Mouse (Mus musculus) common myeloid progenitor, adult 5-6 weeks (primary cell): ENCODE data around the gene Lsamp. TPM values are rescaled to one million over a fixed set of nuclear protein-coding genes. Genes with fewer than 3 reads are reported as not detected.
"Not testable (repeated sequence)": the region's sequence is repeated elsewhere in the genome, so short reads cannot be mapped to it uniquely, and the experiment has no call there.

Experiments used
- ATAC-seq: replicated peaks from 2 replicates; pipeline ENCODE4 v1.8.0; 2016; ENCODE audit warnings: low read depth, mild to moderate bottlenecking, moderate TSS enrichment, inconsistent platforms; ENCODE audit not compliant: poor library complexity, severe bottlenecking
- total RNA-seq: library from RNA; stranded (forward); fragments of 200-1000, 187-1606 nt; gene quantifications from 2 replicates; pipeline ENCODE4 v1.2.3, GENCODE M21; 2017

The Lsamp gene
- total RNA-seq, 1 experiment from 2014 or later = not detected

- ATAC-seq = no peak
Measured at GRCm38 (mm10) chr16:41957811-41958210, 1973.7 kb downstream of the Lsamp start.

DNA sequence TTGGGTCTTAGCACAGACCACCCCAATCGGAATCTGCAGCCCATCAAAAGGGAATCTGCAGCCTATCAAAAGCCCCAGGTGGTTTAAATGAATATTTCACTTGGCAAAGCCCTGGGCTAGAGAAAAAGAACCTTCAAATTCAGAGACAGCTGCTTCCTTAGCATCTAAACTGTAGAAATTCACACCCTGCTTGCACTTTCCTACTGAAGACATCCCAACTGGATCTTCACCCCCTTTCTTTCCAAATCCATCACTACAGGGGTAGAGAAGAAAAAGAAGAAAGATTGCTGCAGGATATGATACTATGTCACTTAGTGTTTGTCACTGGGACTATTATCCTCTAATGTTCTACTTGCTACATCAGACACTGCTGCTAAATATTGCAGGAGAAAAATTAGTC lies 1981.5 kb downstream of the Lsamp start:
- no peak for ATAC-seq

DNA sequence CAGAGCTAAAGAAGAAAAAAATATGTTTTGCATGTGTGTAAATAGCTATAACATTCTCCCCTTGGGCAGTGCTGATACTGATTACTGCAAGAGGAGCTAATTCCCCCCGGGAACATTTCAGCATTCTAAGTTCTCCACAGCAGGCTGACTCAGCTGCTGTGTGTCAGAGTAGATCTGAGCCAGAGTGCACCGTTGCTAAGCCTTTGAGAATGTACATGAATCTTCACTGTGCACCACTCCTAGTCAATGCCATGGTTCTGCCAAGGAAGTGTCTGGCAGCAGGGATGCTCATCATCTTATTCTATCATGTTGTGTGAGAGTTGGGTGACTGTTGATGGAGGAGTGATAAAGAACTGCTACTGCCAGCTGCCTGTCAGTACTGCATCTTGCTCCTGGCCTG lies 1985.1 kb downstream of the Lsamp start:
- ATAC-seq = no peak

- ATAC-seq = no peak
Measured at GRCm38 (mm10) chr16:41974866-41975719, 1990.9 kb downstream of the Lsamp start.

GRCm38 (mm10) chr16:41976897-41977296 lies 1992.7 kb downstream of the Lsamp start:
- ATAC-seq = no peak

- no peak for ATAC-seq
Measured at GRCm38 (mm10) chr16:41996956-41997355, 2012.8 kb downstream of the Lsamp start.

DNA sequence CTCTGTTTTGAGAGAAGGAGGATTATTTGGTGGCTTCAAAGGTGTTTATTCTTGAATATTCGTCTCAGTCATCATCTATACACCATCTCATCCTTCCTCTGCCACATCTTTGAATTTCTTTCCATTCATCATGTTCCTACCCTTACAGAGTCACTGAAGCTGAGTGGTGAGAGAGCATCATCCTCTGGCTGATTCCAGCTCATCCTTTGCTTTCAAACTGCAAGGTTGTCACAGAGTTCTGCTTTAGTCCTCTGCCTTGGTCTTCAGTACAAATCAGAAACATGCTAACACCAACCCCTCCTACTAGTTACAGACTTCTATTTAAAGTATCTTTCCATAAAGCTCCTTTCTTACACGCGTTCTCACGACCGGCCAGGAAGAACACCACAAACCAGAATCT lies 2018.8 kb downstream of the Lsamp start:
- ATAC-seq = no peak

DNA sequence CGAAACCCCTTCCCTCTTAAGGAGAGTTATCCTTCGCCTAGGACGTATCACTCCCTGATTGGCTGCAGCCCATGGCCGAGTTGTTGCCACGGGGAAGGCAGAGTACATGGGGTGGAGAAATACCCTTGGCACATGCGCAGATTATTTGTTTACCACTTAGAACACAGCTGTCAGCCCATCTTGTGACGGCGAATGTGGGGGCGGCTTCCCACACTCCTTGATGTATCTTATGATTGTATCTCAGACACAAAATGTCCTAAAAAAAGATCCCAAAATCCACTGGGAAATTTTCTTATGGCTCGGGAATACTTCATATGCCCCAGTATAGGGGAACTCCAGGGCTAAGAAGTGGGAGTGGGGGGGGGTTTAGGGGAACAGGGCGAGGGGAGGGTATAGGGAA lies 2019.3 kb downstream of the Lsamp start:
- ATAC-seq = not testable (repeated sequence)

- no peak for ATAC-seq
Measured at GRCm38 (mm10) chr16:42004166-42004565, 2020.0 kb downstream of the Lsamp start.

- ATAC-seq = no peak
Measured at GRCm38 (mm10) chr16:42014937-42015336, 2030.8 kb downstream of the Lsamp start.

DNA sequence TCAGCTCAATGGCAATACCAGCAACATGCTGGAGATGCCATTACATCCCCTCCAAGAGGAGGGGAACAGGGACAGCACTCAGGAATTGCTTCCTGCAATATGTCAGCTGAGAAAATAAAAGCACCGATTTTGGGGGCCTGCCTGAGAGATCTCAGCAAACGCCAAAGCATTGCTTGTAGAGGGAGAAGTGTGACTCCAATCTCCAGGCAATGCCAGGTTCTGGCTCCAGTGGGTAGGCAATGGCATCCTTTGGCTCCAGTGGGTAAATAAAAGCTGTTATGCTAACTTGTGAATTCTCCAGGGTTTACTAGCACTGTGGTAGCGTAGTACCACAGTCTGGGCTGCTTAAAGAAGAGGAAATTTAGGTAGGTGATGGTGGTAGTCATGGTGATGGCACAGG lies 2031.3 kb downstream of the Lsamp start:
- ATAC-seq = no peak

DNA sequence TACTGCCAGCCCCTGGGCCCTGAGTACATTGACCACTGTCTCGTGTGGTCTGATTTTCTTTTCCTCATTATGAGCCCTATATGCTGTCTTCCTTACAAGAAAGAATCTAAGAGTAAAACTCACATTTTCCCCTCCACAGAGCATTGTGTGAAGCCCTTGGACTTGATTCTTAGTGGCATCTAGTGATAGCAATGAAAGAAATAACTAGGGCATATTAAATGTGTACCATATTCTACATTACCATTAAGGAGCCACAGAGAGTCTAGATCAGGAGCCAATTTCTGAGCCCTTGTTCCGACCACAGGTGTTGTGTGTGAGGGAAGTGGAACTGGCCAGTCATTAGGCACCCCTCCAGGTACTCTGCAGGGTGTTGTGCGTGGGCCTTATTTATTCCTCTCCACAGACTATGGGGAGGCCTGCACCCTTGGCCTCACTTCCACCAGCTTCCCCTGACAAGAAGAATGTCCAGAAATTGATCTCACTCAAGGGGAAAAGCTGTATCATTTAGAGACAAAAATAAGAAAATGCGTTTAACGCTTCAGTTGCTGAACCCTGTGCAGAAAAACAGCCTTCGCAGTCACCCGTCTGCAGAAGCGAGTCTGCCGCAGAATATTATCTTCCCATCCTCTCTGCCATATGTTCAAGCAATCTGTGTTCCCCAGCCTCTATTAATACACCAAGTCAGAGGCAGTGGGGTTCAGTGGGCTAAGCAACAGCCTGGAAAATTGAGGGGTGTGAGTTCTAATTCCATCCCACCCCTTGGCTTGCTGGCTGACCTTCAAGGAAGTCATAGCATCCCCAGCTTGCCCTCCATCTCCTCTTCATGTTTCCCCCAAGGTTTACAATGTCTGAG lies 2032.9 kb downstream of the Lsamp start:
- ATAC-seq = no peak

DNA sequence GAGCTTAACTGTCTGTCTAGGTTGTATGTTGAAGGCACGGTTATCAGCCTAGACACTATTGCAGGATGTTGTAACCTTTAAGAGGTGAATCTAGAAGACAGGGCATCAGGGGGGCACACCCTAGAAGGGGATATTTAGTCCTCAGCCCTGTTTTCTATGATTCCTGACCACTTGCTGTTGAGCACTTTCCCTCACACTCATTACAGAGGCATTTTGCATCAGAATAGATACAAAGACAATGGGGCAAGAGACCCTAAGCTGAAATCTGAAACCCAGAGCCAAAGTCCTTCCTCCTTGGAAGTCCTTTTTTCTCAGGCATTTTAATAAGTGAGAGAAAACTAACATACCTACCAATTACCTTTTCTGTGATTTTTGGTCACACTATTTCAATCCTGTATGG lies 2038.4 kb downstream of the Lsamp start:
- no peak for ATAC-seq

GRCm38 (mm10) chr16:42032030-42032429 lies 2047.9 kb downstream of the Lsamp start:
- ATAC-seq = no peak

DNA sequence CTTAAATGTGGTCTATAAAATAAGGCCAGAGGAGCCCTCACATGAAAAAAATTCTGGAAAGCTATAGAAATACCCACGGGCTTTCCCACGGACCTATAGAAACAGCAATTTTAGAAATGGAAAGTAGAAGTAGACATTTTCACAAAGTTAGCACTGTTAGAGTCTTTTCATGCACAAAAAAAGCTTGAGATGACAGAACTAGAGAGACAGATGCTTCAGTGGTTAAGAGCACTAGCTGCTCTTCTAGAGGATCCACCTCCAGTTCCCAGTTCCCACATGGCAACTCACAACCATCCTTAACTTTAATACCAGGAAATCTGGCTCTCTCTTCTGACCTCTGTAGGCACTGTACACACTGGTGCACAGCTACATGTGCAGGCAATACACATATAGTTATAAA lies 2049.3 kb downstream of the Lsamp start:
- no peak for ATAC-seq

DNA sequence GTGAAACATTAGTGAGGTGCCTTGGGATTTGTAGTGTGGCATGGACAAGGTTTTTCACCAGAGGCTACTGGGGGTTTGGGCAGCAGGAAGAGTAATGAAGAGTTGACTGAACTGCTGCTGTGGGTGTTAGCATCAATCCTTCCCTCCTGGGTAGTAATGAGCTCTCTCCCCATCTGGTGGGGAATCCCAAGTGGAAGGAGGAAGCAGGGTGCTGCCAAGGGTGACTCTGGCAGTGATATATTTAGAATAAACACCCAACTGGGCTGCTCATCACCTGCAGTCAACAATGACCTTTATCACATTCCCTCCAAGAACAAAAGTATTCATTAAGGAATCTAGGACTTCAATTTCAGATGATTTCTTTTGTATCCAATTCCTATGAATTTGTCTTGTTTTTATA lies 2064.0 kb downstream of the Lsamp start:
- no peak for ATAC-seq

DNA sequence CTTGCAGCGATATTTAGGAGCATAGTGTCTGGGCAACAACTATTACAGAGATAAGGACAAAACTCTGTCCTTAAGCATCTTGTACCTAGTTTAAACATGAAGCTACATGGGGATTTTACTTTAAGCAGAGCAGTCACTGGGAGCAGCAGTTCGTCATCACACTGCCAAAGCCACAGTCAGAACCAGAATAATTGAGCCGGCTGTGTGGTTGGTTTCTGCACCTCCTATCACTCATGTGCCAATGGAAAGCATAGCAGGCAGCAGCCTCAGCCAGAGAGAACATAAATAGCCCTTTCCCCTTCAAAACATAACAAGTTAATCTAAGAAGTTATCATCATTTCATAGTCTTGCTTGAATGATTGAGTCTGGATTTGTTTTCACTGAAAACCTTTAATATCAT lies 2075.8 kb downstream of the Lsamp start:
- ATAC-seq = no peak

DNA sequence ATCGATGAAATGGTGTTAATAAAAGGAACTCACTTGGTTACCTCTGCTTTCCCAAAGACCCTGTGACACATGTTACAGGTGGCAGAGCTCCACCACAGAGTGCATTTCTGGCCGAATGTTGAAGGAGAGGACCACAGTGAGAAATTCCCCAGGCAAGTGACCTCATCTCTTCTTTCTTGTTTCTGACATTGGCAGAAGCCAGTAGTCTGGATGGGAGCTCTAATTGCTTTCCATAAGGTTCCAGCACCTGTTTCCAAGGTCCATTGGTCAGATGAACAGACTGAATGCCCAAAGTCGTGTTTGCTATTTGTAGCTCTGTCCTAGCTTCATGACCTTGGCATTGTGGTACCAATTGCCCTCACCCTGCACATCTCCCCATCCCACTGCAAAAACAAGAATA lies 2090.2 kb downstream of the Lsamp start:
- no peak for ATAC-seq

DNA sequence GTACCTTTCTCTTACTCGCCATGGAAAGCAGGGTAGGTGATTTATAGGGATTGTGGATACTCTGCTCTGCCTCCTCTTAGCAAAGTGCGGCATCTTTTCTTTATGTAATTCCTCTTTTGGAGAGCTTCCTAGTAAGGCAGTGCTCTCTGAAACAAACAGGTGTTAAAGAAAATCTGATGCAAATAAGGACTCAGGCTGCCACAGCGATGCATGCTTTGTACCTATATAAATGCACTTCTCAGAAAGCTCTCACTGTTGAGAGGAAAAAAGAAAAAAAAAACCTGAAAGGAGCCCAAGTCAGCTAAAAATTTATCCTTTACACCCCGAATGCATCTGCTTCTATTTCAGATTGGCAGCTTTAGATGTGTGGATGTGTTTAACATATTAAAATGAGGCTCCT lies 2095.4 kb downstream of the Lsamp start:
- ATAC-seq = no peak

- no peak for ATAC-seq
Measured at GRCm38 (mm10) chr16:42081611-42082010, 2097.4 kb downstream of the Lsamp start.

GRCm38 (mm10) chr16:42097510-42097909 lies 2113.3 kb downstream of the Lsamp start:
- no peak for ATAC-seq
